Mouse (Mus musculus) CD4-positive helper T cell, adult 2 months (primary cell): Measurements from ENCODE around the gene A530084C06Rik.

ENCODE experiments used
- DNase-seq: peaks from one replicate; pipeline ENCODE4 v3.0.0-alpha.2; 2012; ENCODE audit warnings: low read depth, missing footprints, low spot score

Gene A530084C06Rik

DNA sequence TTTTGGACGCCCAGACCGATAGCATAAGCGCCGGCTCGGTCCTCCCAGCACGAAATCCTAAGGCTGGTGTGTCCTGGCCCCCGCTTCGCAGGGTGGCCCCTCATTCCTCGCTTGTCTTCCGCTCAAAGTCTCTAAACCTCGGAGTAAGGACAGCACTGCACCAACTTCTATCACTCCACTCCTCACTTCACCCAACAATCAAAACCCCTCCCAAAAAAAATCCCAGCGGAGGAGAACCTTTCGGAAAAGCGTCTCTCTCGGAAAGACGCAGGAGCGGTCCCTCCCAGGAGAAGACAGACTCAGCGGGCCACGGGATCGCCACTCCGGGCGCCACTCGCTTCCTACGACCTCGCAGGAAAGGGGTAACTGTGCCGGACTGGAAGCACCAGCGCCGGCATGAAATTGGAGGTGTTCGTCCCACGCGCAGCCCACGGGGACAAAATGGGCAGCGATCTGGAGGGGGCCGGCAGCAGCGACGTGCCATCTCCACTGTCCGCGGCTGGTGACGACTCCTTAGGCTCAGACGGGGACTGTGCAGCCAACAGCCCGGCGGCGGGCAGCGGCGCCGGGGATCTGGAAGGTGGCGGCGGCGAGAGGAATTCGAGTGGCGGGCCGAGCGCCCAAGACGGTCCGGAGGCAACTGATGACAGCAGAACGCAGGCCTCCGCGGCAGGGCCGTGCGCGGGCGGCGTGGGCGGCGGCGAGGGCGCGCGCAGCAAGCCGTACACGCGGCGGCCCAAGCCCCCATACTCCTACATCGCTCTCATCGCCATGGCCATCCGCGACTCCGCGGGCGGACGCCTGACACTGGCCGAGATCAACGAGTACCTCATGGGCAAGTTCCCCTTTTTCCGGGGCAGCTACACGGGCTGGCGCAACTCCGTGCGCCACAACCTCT, at the start of gene A530084C06Rik:
TSS of gene A530084C06Rik (minus strand) at position 813 of the 898 bp plus-strand sequence.
- DNase-seq: peak; percentile 28

DNA sequence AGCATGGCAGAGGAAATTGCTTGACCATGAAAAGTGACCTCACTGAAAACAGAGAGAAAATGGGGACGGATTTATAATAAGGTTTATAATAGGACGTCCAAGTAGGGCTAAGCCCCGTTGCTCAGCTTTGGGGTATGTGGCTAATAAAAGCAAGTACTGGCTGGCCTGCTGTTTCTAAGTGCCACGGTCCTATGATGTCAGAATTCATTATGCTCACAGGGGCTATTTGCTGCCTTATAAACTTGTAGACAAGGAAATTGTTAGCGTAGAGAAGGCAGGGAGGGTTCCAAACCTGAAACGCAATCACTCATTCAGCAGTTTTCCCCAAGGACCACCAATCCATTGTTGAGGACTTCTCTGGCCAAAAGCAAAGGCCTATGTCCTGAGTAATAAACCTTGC, 44.8 kb upstream of the A530084C06Rik start:
- no peak for DNase-seq

DNA sequence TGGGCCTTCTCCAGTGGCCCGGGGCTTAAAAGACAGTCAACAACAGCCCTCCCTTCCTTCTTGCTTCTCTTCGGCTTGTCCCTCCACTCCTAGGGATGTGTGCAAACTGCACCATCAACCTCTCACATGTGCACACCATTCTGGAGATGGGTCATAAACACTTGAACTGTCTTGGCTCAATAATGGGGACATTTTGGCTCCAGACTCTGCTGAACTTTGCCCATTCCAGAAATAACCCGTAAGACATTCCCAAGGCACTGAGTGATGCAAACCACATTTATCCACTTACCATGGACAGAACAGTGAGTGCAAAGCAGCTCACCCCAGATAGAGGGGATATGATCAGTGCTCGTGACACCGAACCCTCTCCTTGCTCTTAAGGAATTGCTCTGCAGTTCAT, 40.4 kb upstream of the A530084C06Rik start:
- DNase-seq: no peak

DNA sequence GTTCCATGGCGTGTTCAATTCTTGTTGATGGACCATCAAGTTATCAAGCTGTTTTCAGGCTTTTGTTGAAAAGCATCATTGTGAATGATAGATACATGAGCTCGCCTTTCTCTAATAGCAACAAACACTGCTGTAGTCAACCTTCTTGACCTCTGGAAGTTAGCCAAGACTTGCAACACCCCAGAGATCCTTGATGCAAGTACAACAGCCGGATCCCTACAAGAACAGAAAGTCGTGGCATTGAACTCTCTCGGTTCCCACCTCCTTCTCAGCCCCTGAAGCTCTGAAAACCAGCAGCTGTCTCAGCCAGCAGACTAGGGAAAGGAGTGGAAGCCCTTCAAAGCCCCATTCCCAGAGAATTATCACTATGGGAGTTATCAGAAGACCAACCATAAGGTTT, 28.2 kb upstream of the A530084C06Rik start:
- DNase-seq: no peak

DNA sequence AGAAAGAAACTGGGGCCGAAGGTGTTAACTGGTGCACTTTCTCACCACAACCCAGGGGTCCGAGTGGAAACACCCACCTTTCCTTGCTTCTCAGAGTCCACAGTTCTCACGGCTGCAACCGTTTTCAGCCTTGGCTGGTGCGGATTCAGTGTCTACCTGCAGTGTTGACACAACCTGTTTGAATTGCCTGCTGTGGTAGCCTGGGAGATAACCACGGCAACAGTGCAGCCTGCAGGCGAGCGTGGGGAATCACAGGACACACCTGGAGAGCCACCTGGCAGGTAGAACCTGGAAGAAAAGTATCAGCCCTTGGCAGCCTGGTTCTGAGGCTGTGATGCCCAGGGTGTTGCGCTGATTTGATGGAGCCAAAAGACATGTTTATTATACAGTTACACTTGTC, 20.7 kb upstream of the A530084C06Rik start:
- no peak for DNase-seq

DNA sequence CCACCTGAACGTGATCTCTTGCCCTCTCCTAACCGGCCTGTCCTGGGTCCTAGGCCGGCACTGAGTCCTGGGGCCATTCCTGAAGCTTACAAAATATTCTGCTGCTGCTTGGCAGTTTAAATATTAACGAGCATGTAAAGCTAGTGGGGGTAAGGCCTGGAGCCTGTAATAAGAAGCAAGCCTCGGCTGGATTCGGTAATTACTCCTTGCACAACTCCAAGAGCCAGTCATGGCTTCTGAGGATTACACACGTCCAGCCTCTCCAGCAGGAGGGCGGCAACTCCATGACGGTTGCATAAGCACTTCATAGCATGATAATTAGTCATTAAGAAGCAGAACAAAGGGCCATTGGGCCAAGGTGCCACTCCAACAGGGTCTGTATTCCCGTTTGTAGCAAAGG, 19.3 kb upstream of the A530084C06Rik start:
- DNase-seq: no peak

DNA sequence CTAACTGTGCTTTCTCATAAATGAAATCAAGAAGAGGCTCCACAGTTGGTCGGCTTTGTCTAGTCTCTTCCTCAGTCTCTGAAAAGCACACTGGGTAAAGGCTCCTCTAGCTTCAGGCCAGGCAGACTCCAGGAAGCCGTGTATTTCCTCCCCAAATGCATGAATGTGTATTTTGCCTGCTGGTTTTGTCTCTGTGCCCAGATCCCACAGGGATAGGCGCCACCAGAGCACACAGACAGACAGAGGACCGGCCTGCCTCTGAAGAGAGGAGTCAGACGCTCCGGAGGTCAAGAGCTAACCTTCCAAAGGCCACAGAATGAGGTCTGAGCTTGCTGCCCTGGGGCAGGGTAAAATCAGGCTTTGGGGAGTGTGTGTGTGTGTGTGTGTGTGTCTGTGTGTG, 18.4 kb upstream of the A530084C06Rik start:
- DNase-seq: no peak

DNA sequence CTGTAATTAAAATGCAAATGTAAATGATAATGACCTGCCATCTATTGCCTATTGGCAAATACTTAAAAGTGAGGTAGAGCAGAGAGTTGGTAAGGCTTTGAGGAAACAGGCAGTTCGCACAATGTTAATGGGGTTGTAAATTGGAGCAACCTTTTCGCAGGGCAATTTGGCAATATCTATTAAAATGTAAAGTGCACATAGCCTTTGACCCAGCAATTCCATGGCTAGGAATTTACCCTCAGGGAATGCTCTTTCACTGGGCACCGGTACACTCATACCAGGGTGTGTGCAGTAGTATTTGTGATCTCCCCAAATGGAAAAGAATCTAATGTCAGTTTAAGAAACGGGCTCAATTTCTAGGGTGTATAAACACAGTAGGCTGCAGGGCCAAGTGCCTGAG, 17.6 kb upstream of the A530084C06Rik start:
- no peak for DNase-seq

DNA sequence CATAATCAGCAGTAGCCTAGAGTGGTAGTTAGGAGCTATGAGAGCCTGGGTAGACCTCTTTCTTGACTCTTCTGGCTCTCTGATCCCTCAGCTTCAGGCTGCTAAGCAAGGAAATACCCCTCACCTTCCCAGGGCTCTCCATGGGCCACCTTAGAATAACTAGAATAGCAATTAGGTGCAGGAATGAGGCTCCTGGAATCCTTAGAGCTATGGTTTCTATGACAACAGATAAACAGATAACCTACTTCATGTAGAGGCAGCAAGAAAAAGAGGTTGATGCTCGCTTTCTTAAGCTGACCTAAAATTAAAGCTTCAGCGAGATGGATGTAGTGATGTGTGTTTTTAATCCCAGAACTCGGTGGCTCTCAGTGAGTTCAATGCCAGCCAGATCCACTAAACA, 15.5 kb upstream of the A530084C06Rik start:
- no peak for DNase-seq

DNA sequence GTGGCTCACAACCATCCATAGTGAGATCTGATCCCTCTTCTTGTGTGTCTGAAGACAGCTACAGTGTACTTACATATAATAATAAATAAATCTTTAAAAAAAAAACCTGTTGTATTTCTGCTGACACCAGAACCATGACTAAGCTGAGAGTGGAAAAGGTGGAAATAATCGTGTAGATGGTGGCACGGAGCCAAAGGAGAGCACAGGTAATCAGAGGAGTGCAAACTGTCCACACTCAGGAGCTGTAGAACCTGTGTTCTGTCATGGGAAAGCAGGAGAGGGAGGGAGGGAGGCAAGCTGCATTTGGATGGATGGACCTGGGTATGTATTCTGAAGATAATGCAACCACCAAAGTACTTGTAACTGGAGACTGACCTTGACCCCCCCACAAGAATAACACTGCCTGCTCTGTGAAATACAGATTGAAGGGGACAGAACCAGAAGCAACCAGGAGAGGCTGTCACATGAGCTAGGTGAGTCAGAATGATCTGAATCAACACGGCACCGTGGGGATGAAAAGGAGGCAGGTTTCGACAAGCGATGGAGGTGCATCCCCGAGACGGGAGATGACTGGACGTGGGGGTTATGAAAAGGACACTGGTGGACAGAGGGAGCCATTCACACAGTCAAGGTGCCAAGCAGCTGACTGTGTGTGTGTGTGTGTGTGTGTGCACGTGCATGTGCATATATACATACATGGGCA, 13.8 kb upstream of the A530084C06Rik start:
- no peak for DNase-seq

DNA sequence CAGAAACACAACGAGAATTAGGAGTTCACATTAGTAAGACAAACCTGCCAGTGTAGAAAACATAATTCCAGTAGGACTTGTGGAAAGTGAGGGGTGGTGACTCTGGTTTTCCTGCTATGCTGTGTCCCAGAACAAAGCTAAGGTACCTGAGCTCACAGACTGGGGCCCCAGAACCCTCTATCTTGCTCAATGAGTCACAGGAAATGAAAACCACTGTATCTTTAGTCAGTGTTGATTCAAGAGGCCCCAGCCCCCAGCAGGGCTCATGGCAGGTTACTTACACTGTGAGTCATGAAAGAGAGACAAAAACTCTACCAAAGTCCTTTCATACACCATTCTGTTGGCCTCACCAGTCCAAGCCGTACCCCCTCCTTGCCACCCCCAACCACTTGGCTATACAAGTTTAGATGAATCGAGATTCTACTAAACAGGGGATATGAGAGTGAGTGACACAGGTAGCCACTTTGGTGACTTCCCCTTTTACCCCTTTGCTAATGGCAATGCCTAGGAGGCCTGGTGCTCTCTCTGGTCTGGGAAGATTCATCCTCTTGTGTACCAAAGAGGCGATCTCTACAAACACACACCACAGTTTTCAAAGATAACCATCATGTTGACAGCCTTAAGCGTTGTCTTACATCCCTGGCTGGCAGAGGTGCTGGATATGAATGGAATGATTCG, 8.6 kb upstream of the A530084C06Rik start:
- DNase-seq: peak; percentile 58

DNA sequence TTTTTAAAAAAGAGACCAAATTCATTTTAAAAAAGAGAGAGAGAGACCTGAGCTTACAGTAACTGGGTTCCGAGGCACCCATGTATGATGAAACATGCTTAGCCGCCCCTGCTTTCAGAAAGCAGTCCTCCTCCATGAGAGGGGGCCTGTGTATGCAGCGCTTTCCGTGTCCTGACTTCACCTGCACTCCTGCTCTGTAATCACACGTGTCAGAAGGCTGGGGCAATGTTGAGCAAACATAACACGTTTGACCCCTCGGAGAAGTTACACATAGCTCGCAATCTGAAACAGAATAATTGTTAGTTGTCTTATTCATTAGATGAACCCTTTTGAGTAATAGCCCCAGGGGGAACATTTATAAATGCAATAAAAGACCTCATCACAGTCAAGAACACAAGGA, 8.0 kb upstream of the A530084C06Rik start:
- no peak for DNase-seq

DNA sequence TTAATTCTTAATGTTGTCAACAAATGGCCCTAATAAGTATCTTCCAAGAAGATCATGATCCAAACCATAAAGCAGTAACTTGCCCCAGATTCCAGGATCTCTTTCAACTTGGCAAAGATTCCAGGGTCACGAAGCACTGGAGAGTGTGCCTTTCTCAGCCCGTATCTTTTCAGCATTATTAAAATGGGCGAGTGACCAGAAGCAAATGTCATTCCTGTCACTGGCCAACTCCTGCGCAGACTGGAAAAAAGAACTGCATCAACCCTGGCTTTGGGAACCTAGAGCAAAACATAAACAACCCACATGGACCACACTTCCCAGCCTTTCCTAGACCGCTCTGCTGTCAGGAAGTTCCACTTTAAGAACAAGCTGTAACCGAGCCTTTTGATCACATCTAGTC, 5.3 kb upstream of the A530084C06Rik start:
- DNase-seq: no peak

DNA sequence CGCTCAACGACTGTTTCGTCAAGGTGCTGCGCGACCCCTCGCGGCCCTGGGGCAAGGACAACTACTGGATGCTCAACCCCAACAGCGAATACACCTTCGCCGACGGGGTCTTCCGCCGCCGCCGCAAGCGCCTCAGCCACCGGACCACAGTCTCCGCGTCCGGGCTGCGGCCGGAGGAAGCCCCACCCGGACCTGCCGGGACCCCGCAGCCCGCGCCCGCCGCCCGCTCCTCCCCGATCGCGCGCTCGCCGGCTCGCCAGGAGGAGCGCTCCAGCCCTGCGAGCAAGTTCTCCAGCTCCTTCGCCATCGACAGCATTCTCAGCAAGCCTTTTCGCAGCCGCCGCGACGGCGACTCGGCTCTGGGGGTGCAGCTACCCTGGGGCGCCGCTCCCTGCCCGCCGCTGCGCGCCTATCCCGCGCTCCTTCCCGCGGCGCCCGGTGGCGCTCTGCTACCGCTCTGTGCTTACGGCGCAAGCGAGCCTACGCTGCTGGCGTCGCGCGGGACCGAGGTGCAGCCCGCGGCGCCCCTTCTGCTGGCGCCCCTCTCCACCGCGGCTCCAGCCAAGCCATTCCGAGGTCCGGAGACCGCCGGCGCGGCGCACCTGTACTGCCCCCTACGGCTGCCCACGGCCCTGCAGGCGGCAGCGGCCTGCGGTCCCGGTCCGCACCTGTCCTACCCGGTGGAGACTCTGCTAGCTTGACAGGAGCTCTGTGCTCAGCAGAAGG, 449 bp upstream of the A530084C06Rik start:
- DNase-seq: peak; percentile 54

DNA sequence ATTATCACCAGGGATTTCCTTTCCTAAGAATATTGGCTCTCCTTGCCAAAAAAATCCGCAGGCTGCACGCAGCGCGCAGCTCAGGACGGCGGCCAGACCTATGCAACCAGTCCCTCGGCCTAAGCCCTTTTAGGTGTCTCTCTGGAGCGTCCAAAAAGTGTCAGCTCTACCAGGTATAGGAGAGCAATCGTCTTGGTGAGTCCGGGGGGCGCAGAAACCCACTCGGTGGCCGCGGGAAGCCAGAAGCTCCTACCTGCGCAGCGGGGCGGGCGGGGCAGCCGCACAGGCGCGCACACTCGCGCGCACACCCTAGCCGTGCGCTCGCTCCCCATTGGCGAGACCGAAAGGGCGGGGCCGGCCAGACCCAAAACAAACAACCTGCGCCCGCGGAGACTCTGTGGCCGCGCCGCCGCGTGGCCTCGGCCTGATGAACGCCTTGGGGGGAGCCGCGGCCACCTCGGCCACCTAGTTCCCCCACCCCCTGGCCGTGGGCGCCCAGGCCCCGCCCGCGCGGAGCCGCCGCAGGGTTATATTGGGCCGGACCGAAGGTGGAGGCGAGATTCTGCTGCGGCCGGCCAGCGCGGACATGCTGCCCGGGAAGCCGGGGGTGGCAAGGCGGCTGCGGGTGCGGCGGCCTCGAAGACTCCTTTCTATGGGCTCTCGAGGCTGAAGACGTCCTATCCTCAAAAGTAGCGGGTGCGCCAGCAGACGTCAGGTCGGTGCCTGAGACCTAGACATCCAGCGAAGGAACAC, 1.2 kb downstream of the A530084C06Rik start:
- peak; percentile 58 for DNase-seq

DNA sequence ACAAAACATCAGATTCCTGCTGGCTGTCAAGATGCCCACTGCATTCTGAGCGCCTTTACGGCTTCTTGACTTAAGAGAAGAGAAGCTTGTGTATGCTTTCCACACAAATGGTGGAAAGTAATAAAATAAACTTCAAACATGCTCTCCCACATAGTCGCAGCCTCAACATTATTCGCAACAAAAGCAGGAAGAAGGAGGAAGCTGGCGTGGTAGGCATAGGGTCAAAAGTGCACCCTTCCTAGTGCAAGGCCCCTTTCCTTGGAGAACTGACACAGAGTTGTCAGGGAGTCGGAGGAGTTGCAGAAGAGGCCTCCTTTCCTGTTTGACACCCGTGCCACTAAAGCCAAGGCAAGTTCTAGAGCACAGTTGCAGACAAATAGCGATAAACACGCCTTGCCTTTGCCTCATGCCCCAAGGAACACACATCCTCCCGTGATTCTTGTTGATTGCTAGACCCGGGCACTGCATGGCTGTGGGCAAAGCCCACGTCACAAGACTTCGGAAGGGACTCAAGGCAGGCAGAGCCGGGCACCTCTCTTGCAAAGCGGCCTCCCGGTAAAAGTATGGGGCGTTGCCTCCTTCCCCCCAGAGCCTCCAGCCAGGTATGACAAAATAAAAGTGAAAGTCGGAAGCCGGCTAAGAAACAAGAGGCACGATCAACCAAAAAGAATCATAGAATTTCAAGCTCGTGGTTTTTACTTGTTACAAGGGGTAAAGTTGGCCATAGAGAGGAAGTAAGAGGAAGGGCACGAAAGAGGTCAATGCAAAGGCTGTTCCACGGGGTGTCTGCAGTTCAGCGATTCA, 2.0 kb downstream of the A530084C06Rik start:
- peak; percentile 28 for DNase-seq

DNA sequence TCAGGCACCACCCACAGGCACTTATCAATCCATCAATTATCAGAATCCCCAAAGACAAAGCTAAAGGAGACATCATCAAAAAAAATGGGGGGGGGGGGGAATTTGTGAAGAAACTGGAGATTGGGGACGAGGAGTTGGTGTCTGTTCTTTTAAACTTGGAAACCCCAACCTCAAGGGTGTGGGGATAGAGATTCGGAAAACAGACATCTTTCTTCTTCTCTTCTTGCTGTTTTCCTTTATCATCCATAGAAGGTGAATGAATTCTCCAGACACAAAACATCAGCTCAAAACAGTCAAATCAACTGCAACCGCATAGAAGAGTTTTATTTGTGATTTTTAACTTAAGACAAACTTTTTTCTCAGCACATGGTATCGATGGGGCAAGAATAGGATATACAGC, 3.3 kb downstream of the A530084C06Rik start, which contains the start of gene Foxq1:
TSS of gene Foxq1 (plus strand) at position 301 of the 400 bp plus-strand sequence.
- no peak for DNase-seq

DNA sequence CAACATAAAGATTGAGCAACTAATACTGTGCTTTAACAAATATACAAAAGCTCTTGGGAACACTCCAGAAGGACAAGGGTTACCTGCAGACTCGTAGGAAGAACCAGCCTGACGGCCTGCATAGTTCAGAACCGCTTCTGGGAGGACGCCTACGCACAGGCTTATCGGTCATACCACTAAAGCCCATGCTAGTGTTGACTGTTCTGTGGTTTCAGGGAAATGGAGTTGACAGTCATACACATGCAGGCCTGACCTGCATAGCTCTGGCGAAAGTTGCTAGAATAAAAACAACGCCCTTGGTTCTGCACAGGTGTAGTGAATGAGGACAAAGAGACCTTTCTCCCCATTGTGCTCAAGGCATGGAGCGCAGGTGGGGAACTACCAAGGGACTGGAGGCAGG, 11.5 kb downstream of the A530084C06Rik start:
- DNase-seq: no peak

DNA sequence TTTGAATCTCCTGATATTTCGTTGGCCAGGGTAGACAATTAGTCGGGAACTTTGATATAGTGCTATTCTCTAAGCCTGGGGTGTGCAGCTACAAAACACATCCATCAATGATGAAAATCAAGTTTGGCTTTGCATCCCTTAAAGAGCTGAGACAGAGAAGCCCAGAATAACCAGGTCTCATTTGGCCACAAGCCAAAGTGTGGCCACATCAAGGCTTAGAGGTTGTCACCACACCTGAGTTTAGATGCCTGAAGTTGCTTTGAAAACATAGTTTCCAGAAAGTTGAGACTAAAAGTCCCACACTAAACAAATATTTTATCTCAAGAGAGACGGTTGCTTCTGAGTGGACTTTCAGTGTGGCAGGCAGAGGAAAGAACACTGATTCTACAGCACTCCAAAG, 11.9 kb downstream of the A530084C06Rik start:
- DNase-seq: no peak

DNA sequence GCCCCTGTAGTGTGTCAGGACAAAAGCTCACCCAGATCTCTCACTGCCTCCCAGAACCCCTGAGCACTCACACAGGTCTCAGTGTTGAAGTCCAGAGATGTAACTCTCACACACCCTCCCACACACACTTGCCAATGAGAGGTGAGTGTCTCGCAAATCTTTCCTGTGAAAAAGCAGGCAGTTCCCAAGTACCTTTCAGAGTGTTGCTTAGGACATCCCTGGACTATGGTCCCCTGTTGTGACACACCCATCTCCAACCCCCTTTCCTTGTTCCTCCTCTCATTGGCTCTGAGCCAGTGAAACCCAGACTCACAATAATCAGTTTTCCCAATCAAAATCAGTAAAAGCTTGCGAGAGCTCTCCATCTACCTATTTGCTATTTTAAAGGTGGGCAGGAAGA, 12.3 kb downstream of the A530084C06Rik start:
- DNase-seq: no peak
